Mouse (Mus musculus) heart, embryonic 16.5 days (tissue): Measurements from ENCODE around the gene Tube1. TPM values are rescaled to one million over a fixed set of nuclear protein-coding genes. Genes with fewer than 3 reads are reported as not detected.

Source experiments
- ATAC-seq: fragments of 200-750 bp; cut with Nextera tagmentation; replicated peaks from 2 replicates; pipeline ENCODE4 v1.8.0; 2017; ENCODE audit warnings: moderate number of reproducible peaks; ENCODE audit not compliant: insufficient read depth, low FRiP score; ENCODE audit errors: extremely low read depth
- H3K27ac ChIP-seq: fragments of 300-500 bp; sonication (generic); 2 replicates; pipeline ENCODE4 v1.5.1; 2014; ENCODE audit warnings: mild to moderate bottlenecking, low read length, control low read depth, moderate library complexity
- H3K27me3 ChIP-seq: fragments of 300-500 bp; sonication (generic); 2 replicates; pipeline ENCODE4 v1.6.1; 2014; ENCODE audit warnings: low read length, mixed read lengths; ENCODE audit not compliant: control insufficient read depth, insufficient read depth
- H3K36me3 ChIP-seq: fragments of 300-500 bp; sonication (generic); 2 replicates; pipeline ENCODE4 v1.6.1; 2014; ENCODE audit not compliant: control insufficient read depth, insufficient read depth
- H3K4me1 ChIP-seq: fragments of 300-500 bp; sonication (generic); 2 replicates; pipeline ENCODE4 v1.6.1; 2014; ENCODE audit warnings: low read length, mixed read lengths; ENCODE audit not compliant: control insufficient read depth, insufficient read depth
- H3K4me2 ChIP-seq: fragments of 300-500 bp; sonication (generic); 2 replicates; pipeline ENCODE4 v1.6.1; 2014; ENCODE audit warnings: low read depth, mild to moderate bottlenecking, control low read depth, low read length
- H3K4me3 ChIP-seq: fragments of 300-500 bp; sonication (generic); 2 replicates; pipeline ENCODE4 v1.5.1; 2014; ENCODE audit warnings: mild to moderate bottlenecking, control low read depth, low read length
- H3K9ac ChIP-seq: fragments of 300-500 bp; sonication (generic); 2 replicates; pipeline ENCODE4 v1.6.1; 2014; ENCODE audit warnings: low read length, control low read depth
- H3K9me3 ChIP-seq: fragments of 300-500 bp; sonication (generic); replicated peaks from 2 replicates; pipeline ENCODE4 v1.6.1; 2016; ENCODE audit warnings: low read length; ENCODE audit not compliant: control insufficient read depth
- WGBS: fragments of 180-500 bp; shearing (Covaris S2); extraction: QIAGEN DNeasy Blood & Tissue Kit; methylation state at CpG from one replicate; pipeline ENCODE4 v1.1.7; 2014; 5-methylcytosine and 5-hydroxymethylcytosine counted together
- polyA plus RNA-seq: library from polyadenylated mRNA; unstranded; fragments of >200 nt; fragmentation: Nextera tagmentation; extraction: Ambion mirVana; gene quantifications from 2 replicates; pipeline ENCODE4 v1.2.1, GENCODE M21; 2015

The Tube1 gene
- polyA plus RNA-seq, 1 experiment from 2014 or later = 11.9 TPM

DNA sequence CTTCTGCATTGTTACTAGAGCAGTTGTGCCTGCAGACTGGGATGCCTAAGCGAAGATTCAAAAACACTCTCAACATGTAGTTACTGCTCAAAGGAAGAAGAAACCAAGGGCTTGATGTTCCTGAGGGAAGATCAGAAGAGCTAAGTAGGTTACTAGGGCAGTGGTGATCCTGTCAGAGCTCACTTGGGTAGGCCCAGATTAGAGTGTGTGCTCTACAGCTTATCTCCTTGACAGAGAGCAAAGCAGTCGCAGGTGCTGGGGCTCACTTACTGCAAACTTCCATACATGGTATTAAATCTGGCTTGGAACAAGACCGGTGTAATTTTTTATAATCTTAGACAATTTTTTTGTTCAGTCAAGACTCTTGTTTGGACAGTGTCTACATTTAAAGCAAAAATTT, 4.0 kb downstream of the Tube1 start:
- no peak overlapping the region for H3K4me2 ChIP-seq
- 72% methylated on average over 3 of the region's 3 CpGs for whole genome bisulfite sequencing
- no peaks in the 10 kb centered on the region for H3K9me3 ChIP-seq
- no peak overlapping the region for H3K4me3 ChIP-seq
- H3K27ac ChIP-seq = no peak overlapping the region
- no peak for ATAC-seq
- H3K4me1 ChIP-seq = peaks cover 7% of the 10 kb centered on the region
- no peak overlapping the region for H3K9ac ChIP-seq
- H3K36me3 ChIP-seq = peaks cover 11% of the 10 kb centered on the region
- H3K27me3 ChIP-seq = no peaks in the 10 kb centered on the region

DNA sequence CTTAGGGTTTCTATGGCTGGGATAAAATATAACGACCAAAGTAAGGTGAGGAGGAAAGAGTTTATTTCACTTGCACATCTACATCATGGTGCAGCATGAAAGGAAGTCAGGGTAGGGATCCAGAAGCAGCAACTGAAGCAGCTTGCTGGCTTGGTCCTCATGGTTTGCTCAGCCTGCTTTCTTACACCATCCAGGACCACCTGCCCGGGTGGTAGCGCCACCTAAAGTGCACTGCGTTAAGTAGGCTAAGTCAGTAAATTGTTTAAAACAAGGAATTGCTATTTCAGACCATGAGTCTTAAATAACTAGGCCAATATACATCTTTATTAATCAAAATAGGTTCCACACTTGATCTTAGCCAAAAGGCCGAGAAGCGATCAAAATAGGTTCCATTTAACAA, 5.0 kb downstream of the Tube1 start:
- no peaks in the 10 kb centered on the region for H3K9me3 ChIP-seq
- no peak for ATAC-seq
- no peak overlapping the region for H3K9ac ChIP-seq
- H3K4me1 ChIP-seq = peaks cover 7% of the 10 kb centered on the region
- H3K36me3 ChIP-seq = peaks cover 12% of the 10 kb centered on the region
- H3K27me3 ChIP-seq = no peaks in the 10 kb centered on the region
- H3K27ac ChIP-seq = no peak overlapping the region
- 84% methylated on average over 6 of the region's 6 CpGs for WGBS
- no peak overlapping the region for H3K4me2 ChIP-seq
- no peak overlapping the region for H3K4me3 ChIP-seq

DNA sequence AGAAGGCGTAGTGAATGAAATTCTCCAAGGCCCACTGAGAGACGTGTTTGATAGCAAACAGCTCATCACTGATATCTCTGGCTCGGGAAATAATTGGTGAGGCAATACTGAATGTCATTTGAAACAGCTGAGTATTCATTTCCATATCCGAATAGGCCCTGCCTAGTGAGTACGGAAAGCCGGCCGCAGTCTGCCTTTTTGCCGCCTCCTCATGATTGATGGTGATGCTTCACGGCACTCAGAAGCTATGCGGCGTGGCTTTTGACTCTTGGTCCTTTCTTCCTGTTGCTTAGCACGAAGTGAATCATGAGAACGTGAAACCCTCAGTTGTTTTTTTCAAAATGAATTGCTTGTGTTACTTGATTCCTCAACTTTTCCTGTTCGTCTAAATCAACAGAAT, 7.1 kb downstream of the Tube1 start:
- no peaks in the 10 kb centered on the region for H3K4me1 ChIP-seq
- no peak overlapping the region for H3K4me3 ChIP-seq
- no peak overlapping the region for H3K4me2 ChIP-seq
- no peak overlapping the region for H3K9ac ChIP-seq
- no peaks in the 10 kb centered on the region for H3K9me3 ChIP-seq
- no peaks in the 10 kb centered on the region for H3K27me3 ChIP-seq
- ATAC-seq = no peak
- 87% methylated on average over 14 of the region's 14 CpGs for WGBS
- H3K27ac ChIP-seq = no peak overlapping the region
- H3K36me3 ChIP-seq = peaks cover 22% of the 10 kb centered on the region

DNA sequence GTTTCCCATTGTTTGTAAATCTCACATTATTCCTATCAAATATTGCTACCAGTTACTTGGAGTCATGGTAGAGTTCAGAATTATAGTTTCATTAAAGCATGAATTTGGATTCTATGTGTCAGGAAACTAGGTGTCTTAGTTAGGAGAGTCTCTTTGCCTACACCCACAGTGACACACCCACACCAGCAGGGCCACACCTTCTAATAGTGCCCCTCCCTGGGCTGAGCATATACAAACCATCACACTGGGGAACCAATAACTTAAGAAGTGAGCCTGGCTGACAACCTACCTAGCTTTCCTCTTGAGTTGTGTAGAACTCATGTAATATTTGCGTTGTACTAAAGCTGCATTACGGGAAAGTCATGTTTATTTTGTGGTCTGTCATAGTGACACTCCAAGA, 7.6 kb downstream of the Tube1 start:
- no peak for ATAC-seq
- Histone ChIP-seq H3K27ac (no peak overlapping the region), H3K9ac (no peak overlapping the region), H3K4me3 (no peak overlapping the region), H3K4me1 (no peaks in the 10 kb centered on the region), H3K27me3 (no peaks in the 10 kb centered on the region), H3K4me2 (no peak overlapping the region), H3K36me3 (peaks cover 22% of the 10 kb centered on the region), H3K9me3 (no peaks in the 10 kb centered on the region)
- 94% methylated on average over 2 of the region's 2 CpGs for WGBS

DNA sequence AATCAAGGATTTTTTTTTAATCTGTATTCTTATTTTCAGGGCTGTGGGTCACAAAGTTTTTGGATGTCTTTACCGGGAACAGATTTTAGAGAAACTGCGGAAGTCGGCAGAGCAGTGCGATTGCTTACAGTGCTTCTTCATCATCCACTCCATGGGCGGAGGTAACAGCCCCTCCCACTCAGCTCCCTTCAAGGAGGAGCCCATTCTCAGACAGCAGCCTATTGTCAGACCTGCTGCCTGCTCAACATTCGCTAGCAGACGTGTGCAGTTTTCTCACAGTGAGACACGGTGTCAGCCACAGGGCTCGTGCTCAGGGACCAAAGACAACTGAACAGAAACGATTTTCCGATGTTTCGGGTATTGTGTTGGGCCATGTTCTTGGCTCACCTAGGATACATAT, 8.4 kb downstream of the Tube1 start:
- no peaks in the 10 kb centered on the region for H3K4me1 ChIP-seq
- H3K9me3 ChIP-seq = no peaks in the 10 kb centered on the region
- ATAC-seq = no peak
- H3K9ac ChIP-seq = no peak overlapping the region
- 88% methylated on average over 12 of the region's 12 CpGs for WGBS
- no peak overlapping the region for H3K4me2 ChIP-seq
- no peaks in the 10 kb centered on the region for H3K27me3 ChIP-seq
- H3K27ac ChIP-seq = no peak overlapping the region
- H3K4me3 ChIP-seq = no peak overlapping the region
- peaks cover 24% of the 10 kb centered on the region for H3K36me3 ChIP-seq

DNA sequence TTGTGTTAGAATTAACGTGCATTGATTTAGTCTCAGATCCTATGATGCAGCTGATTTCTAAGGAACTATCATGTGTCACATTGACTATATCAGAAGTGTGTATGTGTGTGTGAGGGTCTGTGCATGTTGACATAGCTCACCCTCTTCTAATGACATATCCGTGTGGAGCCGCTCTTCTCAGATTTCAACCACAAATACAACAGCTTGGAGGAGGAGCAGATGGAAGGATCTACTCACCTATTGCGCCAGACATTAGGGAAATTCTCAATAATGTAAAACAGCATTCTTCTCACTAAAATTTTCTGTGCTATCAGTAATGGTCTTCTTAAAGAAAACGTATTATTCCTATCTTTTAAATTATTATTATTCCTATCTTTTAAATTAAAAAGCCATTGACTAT, 22.9 kb downstream of the Tube1 start:
- Histone ChIP-seq H3K27me3 (no peaks in the 10 kb centered on the region), H3K4me1 (no peaks in the 10 kb centered on the region), H3K27ac (no peak overlapping the region), H3K4me2 (no peak overlapping the region), H3K9me3 (no peaks in the 10 kb centered on the region), H3K4me3 (no peak overlapping the region), H3K36me3 (no peaks in the 10 kb centered on the region), H3K9ac (no peak overlapping the region)
- ATAC-seq = no peak
- WGBS = 82% methylated on average over 5 of the region's 5 CpGs

DNA sequence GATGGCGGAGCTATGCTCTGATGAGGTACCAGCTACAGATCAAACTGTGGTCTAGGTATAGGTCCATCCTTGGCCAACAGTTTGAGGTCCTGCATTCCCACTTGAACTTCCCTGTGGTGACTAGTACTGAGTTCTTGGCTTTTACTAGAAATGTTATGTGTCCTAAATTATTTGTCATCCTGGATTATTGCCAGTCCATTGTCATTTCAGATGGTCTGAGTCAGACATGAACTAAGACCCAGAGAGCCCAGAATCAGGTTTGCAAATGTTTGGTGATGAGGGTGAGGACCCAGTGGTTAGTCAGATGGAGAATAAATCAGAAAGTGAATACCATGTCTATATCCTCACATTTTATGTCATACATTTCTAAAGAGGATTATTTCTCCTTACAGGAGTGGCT, 23.5 kb downstream of the Tube1 start:
- no peak for ATAC-seq

DNA sequence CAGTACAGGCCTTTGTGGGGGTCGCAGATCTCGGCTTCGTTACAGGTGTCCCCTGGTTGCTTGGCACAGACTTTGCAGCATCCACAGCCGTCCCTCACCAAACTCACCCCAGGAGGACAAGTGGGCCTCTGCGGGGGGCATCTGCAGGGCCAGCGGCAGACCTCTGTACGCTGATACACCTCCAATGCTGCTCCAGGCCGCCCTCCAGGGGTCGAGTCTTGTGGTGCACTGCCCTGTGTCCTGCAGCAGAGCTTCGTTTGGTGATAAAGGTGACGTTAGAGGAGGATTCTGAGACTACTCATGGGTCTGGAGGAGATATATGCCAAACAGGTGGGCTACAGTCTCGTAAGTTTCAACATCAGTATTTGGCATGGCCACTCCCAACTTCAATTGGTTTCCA, 24.5 kb downstream of the Tube1 start:
- no peaks in the 10 kb centered on the region for H3K27me3 ChIP-seq
- no peaks in the 10 kb centered on the region for H3K9me3 ChIP-seq
- no peak overlapping the region for H3K4me2 ChIP-seq
- H3K4me1 ChIP-seq = 0 out of 2 replicates have a peak, but pooled peaks cover 3% of the 10 kb centered on the region
- H3K9ac ChIP-seq = no peak overlapping the region
- 54% methylated on average over 12 of the region's 12 CpGs for WGBS
- H3K36me3 ChIP-seq = no peaks in the 10 kb centered on the region
- H3K4me3 ChIP-seq = no peak overlapping the region
- H3K27ac ChIP-seq = no peak overlapping the region
- no peak for ATAC-seq

More for the DNA sequence above, 23.5 kb downstream of the Tube1 start:
- no peak overlapping the region for H3K27ac ChIP-seq
- 90% methylated on average over 1 of the region's 1 CpGs for WGBS
- H3K9me3 ChIP-seq = no peaks in the 10 kb centered on the region
- no peak overlapping the region for H3K4me2 ChIP-seq
- no peak overlapping the region for H3K9ac ChIP-seq
- no peak overlapping the region for H3K4me3 ChIP-seq
- no peaks in the 10 kb centered on the region for H3K27me3 ChIP-seq
- no peaks in the 10 kb centered on the region for H3K36me3 ChIP-seq
- no peaks in the 10 kb centered on the region for H3K4me1 ChIP-seq

DNA sequence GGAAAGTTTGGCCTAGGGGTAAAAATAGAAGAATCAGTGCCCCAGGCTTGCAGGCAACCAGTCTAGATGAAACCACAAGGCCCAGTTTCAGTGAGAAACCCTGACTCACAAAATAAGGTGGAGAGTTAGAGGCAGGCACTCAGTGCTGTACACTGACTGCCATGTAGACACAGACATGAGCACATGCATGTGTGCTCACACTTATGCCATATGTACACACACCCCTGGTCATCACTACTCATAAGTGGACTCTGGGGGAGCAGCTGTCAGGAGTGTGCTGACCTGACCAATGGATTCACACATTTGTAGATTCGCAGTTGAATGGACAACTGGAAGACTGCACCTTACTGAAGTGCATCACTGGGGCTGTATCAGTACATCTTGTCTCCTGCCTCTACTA, 27.6 kb downstream of the Tube1 start:
- no peak overlapping the region for H3K4me2 ChIP-seq
- H3K9ac ChIP-seq = no peak overlapping the region
- H3K27ac ChIP-seq = no peak overlapping the region
- no peaks in the 10 kb centered on the region for H3K36me3 ChIP-seq
- H3K4me1 ChIP-seq = peaks cover 8% of the 10 kb centered on the region
- WGBS = 80% methylated on average over 1 of the region's 1 CpGs
- no peaks in the 10 kb centered on the region for H3K9me3 ChIP-seq
- no peaks in the 10 kb centered on the region for H3K27me3 ChIP-seq
- ATAC-seq = no peak
- H3K4me3 ChIP-seq = no peak overlapping the region
